Mouse (Mus musculus): ENCODE results near the gene RPS10-NUDT3. TPM values are rescaled to one million over a fixed set of nuclear protein-coding genes. Genes with fewer than 3 reads are reported as not detected.
A peak's percentile ranks its signal among the peaks of the same experiment; 100 is the strongest.

RPS10-NUDT3 gene
- polyA plus RNA-seq, 1 experiment, result not detected

GRCm38 (mm10) chr17:27580392-27581068 is 54.5 kb downstream of the RPS10-NUDT3 start:
- TF ChIP-seq CTCF (IDR thresholded peaks at IDR 0.05; ENCODE audit: borderline replicate concordance, extremely low read depth, insufficient read depth, insufficient read length) (no peak), POLR2A (IDR thresholded peaks at IDR 0.05; ENCODE audit: borderline replicate concordance, extremely low read depth, insufficient read depth, insufficient read length, poor library complexity, severe bottlenecking) (no peak)
- DNase-seq (ENCODE audit: low read depth), result no peak

- TF ChIP-seq CTCF (IDR thresholded peaks at IDR 0.05; ENCODE audit: borderline replicate concordance, extremely low read depth, insufficient read depth, insufficient read length) (no peak), POLR2A (IDR thresholded peaks at IDR 0.05; ENCODE audit: borderline replicate concordance, extremely low read depth, insufficient read depth, insufficient read length, poor library complexity, severe bottlenecking) (no peak)
These were observed 55.2 kb downstream of the RPS10-NUDT3 start for GRCm38 (mm10) chr17:27579816-27580215.

GRCm38 (mm10) chr17:27578487-27578886 is 56.5 kb downstream of the RPS10-NUDT3 start:
- TF ChIP-seq POLR2A (IDR thresholded peaks at IDR 0.05; ENCODE audit: borderline replicate concordance, extremely low read depth, insufficient read depth, insufficient read length, poor library complexity, severe bottlenecking) (no peak), CTCF (IDR thresholded peaks at IDR 0.05; ENCODE audit: borderline replicate concordance, extremely low read depth, insufficient read depth, insufficient read length) (no peak)
- DNase-seq (ENCODE audit: low read depth), result no peak

More at GRCm38 (mm10) chr17:27579816-27580215, 55.2 kb downstream of the RPS10-NUDT3 start:
- DNase-seq (ENCODE audit: low read depth), result peak; percentile 18

GRCm38 (mm10) chr17:27577468-27577867 is 57.6 kb downstream of the RPS10-NUDT3 start:
- DNase-seq (ENCODE audit: low read depth), result no peak
- TF ChIP-seq CTCF (IDR thresholded peaks at IDR 0.05; ENCODE audit: borderline replicate concordance, extremely low read depth, insufficient read depth, insufficient read length), result peak; percentile 37; the same call in 1 of the 2 replicates
- TF ChIP-seq POLR2A (IDR thresholded peaks at IDR 0.05; ENCODE audit: borderline replicate concordance, extremely low read depth, insufficient read depth, insufficient read length, poor library complexity, severe bottlenecking), result no peak

- TF ChIP-seq POLR2A (IDR thresholded peaks at IDR 0.05; ENCODE audit: borderline replicate concordance, extremely low read depth, insufficient read depth, insufficient read length, poor library complexity, severe bottlenecking), result no peak
- TF ChIP-seq CTCF (IDR thresholded peaks at IDR 0.05; ENCODE audit: borderline replicate concordance, extremely low read depth, insufficient read depth, insufficient read length), result no peak
- DNase-seq (ENCODE audit: low read depth), result no peak
These were observed 59.0 kb downstream of the RPS10-NUDT3 start for GRCm38 (mm10) chr17:27576056-27576455.

- DNase-seq (ENCODE audit: low read depth), result no peak
- TF ChIP-seq CTCF (IDR thresholded peaks at IDR 0.05; ENCODE audit: borderline replicate concordance, extremely low read depth, insufficient read depth, insufficient read length) (no peak), POLR2A (IDR thresholded peaks at IDR 0.05; ENCODE audit: borderline replicate concordance, extremely low read depth, insufficient read depth, insufficient read length, poor library complexity, severe bottlenecking) (no peak)
These were observed 59.8 kb downstream of the RPS10-NUDT3 start for GRCm38 (mm10) chr17:27575116-27575776.

GRCm38 (mm10) chr17:27574470-27575115 is 60.4 kb downstream of the RPS10-NUDT3 start:
- peak; percentile 50 for DNase-seq (ENCODE audit: low read depth)
- TF ChIP-seq POLR2A (IDR thresholded peaks at IDR 0.05; ENCODE audit: borderline replicate concordance, extremely low read depth, insufficient read depth, insufficient read length, poor library complexity, severe bottlenecking), result no peak

GRCm38 (mm10) chr17:27573772-27574320 is 61.2 kb downstream of the RPS10-NUDT3 start:
- TF ChIP-seq POLR2A (IDR thresholded peaks at IDR 0.05; ENCODE audit: borderline replicate concordance, extremely low read depth, insufficient read depth, insufficient read length, poor library complexity, severe bottlenecking) (no peak), CTCF (IDR thresholded peaks at IDR 0.05; ENCODE audit: borderline replicate concordance, extremely low read depth, insufficient read depth, insufficient read length) (no peak)
- no peak for DNase-seq (ENCODE audit: low read depth)

- TF ChIP-seq POLR2A (IDR thresholded peaks at IDR 0.05; ENCODE audit: borderline replicate concordance, extremely low read depth, insufficient read depth, insufficient read length, poor library complexity, severe bottlenecking), result no peak
- TF ChIP-seq CTCF (IDR thresholded peaks at IDR 0.05; ENCODE audit: borderline replicate concordance, extremely low read depth, insufficient read depth, insufficient read length), result no peak
- DNase-seq (ENCODE audit: low read depth), result no peak
These were observed 63.7 kb downstream of the RPS10-NUDT3 start for GRCm38 (mm10) chr17:27571315-27571714.

- TF ChIP-seq CTCF (IDR thresholded peaks at IDR 0.05; ENCODE audit: borderline replicate concordance, extremely low read depth, insufficient read depth, insufficient read length) (no peak), POLR2A (IDR thresholded peaks at IDR 0.05; ENCODE audit: borderline replicate concordance, extremely low read depth, insufficient read depth, insufficient read length, poor library complexity, severe bottlenecking) (no peak)
- no peak for DNase-seq (ENCODE audit: low read depth)
These were observed 66.8 kb downstream of the RPS10-NUDT3 start for GRCm38 (mm10) chr17:27568228-27568627.

GRCm38 (mm10) chr17:27565942-27566267 is 69.1 kb downstream of the RPS10-NUDT3 start:
- DNase-seq (ENCODE audit: low read depth), result no peak
- TF ChIP-seq POLR2A (IDR thresholded peaks at IDR 0.05; ENCODE audit: borderline replicate concordance, extremely low read depth, insufficient read depth, insufficient read length, poor library complexity, severe bottlenecking), result peak; percentile 68; the same call in 1 of the 2 replicates
- TF ChIP-seq CTCF (IDR thresholded peaks at IDR 0.05; ENCODE audit: borderline replicate concordance, extremely low read depth, insufficient read depth, insufficient read length), result no peak
